ENCODE assay signal across 8 mouse cellular contexts in the genomic region with DNA sequence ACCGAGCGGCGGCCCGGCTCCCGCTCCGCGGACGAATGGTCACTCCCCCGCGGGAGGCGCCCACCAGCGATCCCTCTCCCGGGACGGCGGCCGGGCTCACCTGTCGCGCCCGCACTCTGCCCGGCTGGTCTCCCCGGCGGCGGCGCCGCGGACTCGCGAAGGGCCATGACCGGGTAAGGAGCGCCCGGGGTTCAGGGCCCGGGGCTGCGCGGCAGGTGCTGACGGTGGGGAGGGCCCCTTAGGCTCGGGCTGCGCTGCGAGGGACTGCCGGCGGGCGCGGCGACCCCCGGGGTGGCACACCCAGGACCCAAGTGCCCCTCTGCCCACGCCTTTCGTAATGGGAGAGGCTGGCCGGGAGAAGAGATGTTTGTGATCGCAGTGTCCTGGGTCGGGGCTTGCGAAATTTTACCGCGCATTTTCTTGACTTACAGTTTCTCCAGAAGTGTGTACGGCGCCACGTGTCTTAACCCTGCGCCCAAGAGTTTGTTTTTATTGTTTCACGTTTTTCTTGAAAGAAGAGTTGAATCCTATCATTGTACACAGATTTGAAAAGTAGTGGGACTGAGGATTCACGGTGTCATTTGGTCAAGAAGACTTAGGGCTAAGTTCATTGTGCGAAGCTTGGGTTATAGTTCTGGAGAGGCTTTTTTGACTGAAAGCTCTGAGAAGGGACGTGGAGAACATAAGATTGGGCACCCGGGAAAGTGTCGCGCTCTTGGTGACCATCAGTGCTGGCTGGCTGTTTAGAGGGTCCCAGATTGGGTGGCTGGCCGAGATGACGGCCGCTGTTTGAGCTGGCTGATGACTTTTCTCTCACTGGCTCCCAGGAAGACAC. TPM values are rescaled to one million over a fixed set of nuclear protein-coding genes. Genes with fewer than 3 reads are reported as not detected.
DNase-seq lines count a peak whose midpoint lies in the region; ATAC-seq and TF ChIP-seq lines count a peak whose summit lies in the region.

No protein-coding gene starts in this region.

- peak overlapping the region; percentile 98 for H3K9ac ChIP-seq in intestine, embryonic 16.5 days (ENCODE audit: low read depth, low read length)
- H3K9ac ChIP-seq in lung, postnatal 0 days (replicated peaks; ENCODE audit: low read depth) = peak overlapping the region; percentile 71
- H3K9ac ChIP-seq in stomach, embryonic 16.5 days (ENCODE audit: low read length) = peak overlapping the region; percentile 91

- no peaks in the 10 kb centered on the region for H3K27me3 ChIP-seq in forebrain, embryonic 10.5 days (ENCODE audit: poor library complexity, severe bottlenecking)
- H3K27me3 ChIP-seq in intestine, embryonic 16.5 days (replicated peaks; ENCODE audit: control insufficient read depth, insufficient read depth, low read length) = no peaks in the 10 kb centered on the region
- H3K27me3 ChIP-seq in lung, postnatal 0 days (replicated peaks; ENCODE audit: insufficient read depth, low read length) = no peaks in the 10 kb centered on the region
- no peaks in the 10 kb centered on the region for H3K27me3 ChIP-seq in stomach, embryonic 16.5 days (ENCODE audit: control insufficient read depth, insufficient read depth, low read length)

- no peak for TF ChIP-seq EP300 in lung, postnatal 0 days (IDR thresholded peaks at IDR 0.05)

- peak; percentile 34 to 50 for DNase-seq in right cerebral cortex, postnatal 10 days (ENCODE audit: low spot score in 2 of 2)
- no peak for DNase-seq in right cerebral cortex, postnatal 14 days
- peak; percentile 49 for DNase-seq in adrenal gland, postnatal 25 days
- peak; percentile 42 for DNase-seq in forebrain, embryonic 10.5 days (ENCODE audit: extremely low spot score, low spot score)
- DNase-seq in lung, postnatal 0 days (ENCODE audit: low spot score) = peak; percentile 54
- DNase-seq in ovary, adult 18-20 months (ENCODE audit: low spot score) = no peak

- H3K9me3 ChIP-seq in forebrain, embryonic 10.5 days = no peaks in the 10 kb centered on the region
- H3K9me3 ChIP-seq in intestine, embryonic 16.5 days (ENCODE audit: control insufficient read depth, low read length) = 0 out of 2 replicates have a peak, but pooled peaks cover 3% of the 10 kb centered on the region
- H3K9me3 ChIP-seq in lung, postnatal 0 days (ENCODE audit: low read length) = no peaks in the 10 kb centered on the region
- H3K9me3 ChIP-seq in stomach, embryonic 16.5 days (replicated peaks; ENCODE audit: control insufficient read depth, low read length) = no peaks in the 10 kb centered on the region

- peak overlapping the region; percentile 99 for H3K27ac ChIP-seq in forebrain, embryonic 10.5 days
- H3K27ac ChIP-seq in intestine, embryonic 16.5 days (ENCODE audit: low read length) = peak overlapping the region; percentile 100
- peak overlapping the region; percentile 99 for H3K27ac ChIP-seq in lung, postnatal 0 days (ENCODE audit: low read length)
- H3K27ac ChIP-seq in stomach, embryonic 16.5 days (ENCODE audit: low read length) = peak overlapping the region; percentile 100

- ATAC-seq in intestine, embryonic 16.5 days = peak; percentile 4
- no peak for ATAC-seq in lung, postnatal 0 days
- peak; percentile 3 for ATAC-seq in stomach, embryonic 16.5 days (ENCODE audit: insufficient read depth, low FRiP score)

- H3K4me1 ChIP-seq in forebrain, embryonic 10.5 days = peaks cover 24% of the 10 kb centered on the region
- peaks cover 9% of the 10 kb centered on the region for H3K4me1 ChIP-seq in intestine, embryonic 16.5 days (ENCODE audit: control insufficient read depth, insufficient read depth, low read length)
- H3K4me1 ChIP-seq in lung, postnatal 0 days (ENCODE audit: insufficient read depth, low read depth, low read length) = no peaks in the 10 kb centered on the region; the same call in 1 of the 2 replicates
- H3K4me1 ChIP-seq in stomach, embryonic 16.5 days (ENCODE audit: control insufficient read depth, insufficient read depth, low read length) = peaks cover 10% of the 10 kb centered on the region

- peak overlapping the region; percentile 100 for H3K4me3 ChIP-seq in forebrain, embryonic 10.5 days
- H3K4me3 ChIP-seq in intestine, embryonic 16.5 days (ENCODE audit: low read length) = peak overlapping the region; percentile 97
- H3K4me3 ChIP-seq in lung, postnatal 0 days (ENCODE audit: low read depth, low read length) = peak overlapping the region; percentile 91
- H3K4me3 ChIP-seq in stomach, embryonic 16.5 days (replicated peaks; ENCODE audit: low read length) = peak overlapping the region; percentile 79

- peaks cover 21% of the 10 kb centered on the region for H3K36me3 ChIP-seq in forebrain, embryonic 10.5 days (replicated peaks)
- H3K36me3 ChIP-seq in intestine, embryonic 16.5 days (ENCODE audit: control insufficient read depth, insufficient read depth, low read length) = no peaks in the 10 kb centered on the region
- H3K36me3 ChIP-seq in lung, postnatal 0 days (ENCODE audit: insufficient read depth, low read length) = no peaks in the 10 kb centered on the region
- no peaks in the 10 kb centered on the region for H3K36me3 ChIP-seq in stomach, embryonic 16.5 days (ENCODE audit: control insufficient read depth, insufficient read depth, low read length)

- under 1% methylated on average over 66 of the region's 66 CpGs for WGBS in forebrain, embryonic 10.5 days
- WGBS in intestine, embryonic 16.5 days = under 1% methylated on average over 66 of the region's 66 CpGs
- WGBS in lung, postnatal 0 days = 1% methylated on average over 46 of the region's 66 CpGs
- under 1% methylated on average over 52 of the region's 66 CpGs for WGBS in stomach, embryonic 16.5 days

- TF ChIP-seq CTCF in lung, postnatal 0 days (IDR thresholded peaks at IDR 0.05) = no peak

- peak overlapping the region; percentile 61 for H3K4me2 ChIP-seq in intestine, embryonic 16.5 days (ENCODE audit: low read depth, low read length)
- peak overlapping the region; percentile 86 for H3K4me2 ChIP-seq in lung, postnatal 0 days (replicated peaks; ENCODE audit: low read depth, low read length)
- H3K4me2 ChIP-seq in stomach, embryonic 16.5 days (ENCODE audit: low read depth, low read length) = peak overlapping the region; percentile 91

RNA-seq across cellular contexts. Expression of a gene that starts 0.7 kb away (rescaled TPM):
- total RNA-seq in adrenal gland, postnatal 25 days (2021) = 28.3 and 29.5 TPM in 2 replicates
- 118 and 119 TPM in 2 replicates for polyA plus RNA-seq in forebrain, embryonic 10.5 days (2016; fragmentation: Nextera tagmentation; extraction: Ambion mirVana)
- polyA plus RNA-seq in intestine, embryonic 16.5 days (2015; fragmentation: Nextera tagmentation; extraction: Ambion mirVana) = 50.4 and 51.2 TPM in 2 replicates
- polyA plus RNA-seq in lung, postnatal 0 days (2015; fragmentation: Nextera tagmentation; extraction: Ambion mirVana) = 37.7 and 39.9 TPM in 2 replicates
- 44.5 and 48.7 TPM in 2 replicates for polyA plus RNA-seq in stomach, embryonic 16.5 days (2015; fragmentation: Nextera tagmentation; extraction: Ambion mirVana)

Comparison
In these comparisons a context has a peak if more than half of its experiments do, and no peak if none do; other contexts are left out.
1. DNase-seq: peak in right cerebral cortex, postnatal 10 days (2 of 2), adrenal gland, postnatal 25 days (single experiment), forebrain, embryonic 10.5 days (single experiment) and lung, postnatal 0 days (single experiment); none in right cerebral cortex, postnatal 14 days (single experiment) and ovary, adult 18-20 months (single experiment).
2. Peak in every context shown above with its lines, with median percentiles within 50 percentile points of each other: H3K27ac ChIP-seq, H3K4me3 ChIP-seq, H3K4me2 ChIP-seq and H3K9ac ChIP-seq.